Mouse (Mus musculus) kidney, adult 10 weeks (tissue): ENCODE data around the gene Gtf2h1. TPM values are rescaled to one million over a fixed set of nuclear protein-coding genes. Genes with fewer than 3 reads are reported as not detected.

Source experiments
- polyA plus RNA-seq: library from polyadenylated mRNA; stranded (reverse); fragments of 350-450 nt; fragmentation: Illumina TruSeq; extraction: RNeasy Lipid Tissue Mini Kit (QIAGEN cat#74804); gene quantifications from one replicate; pipeline ENCODE4 v1.2.3, GENCODE M21; 2014; ENCODE audit warnings: low read depth, low replicate concordance

Gtf2h1 gene
- polyA plus RNA-seq = 87.8 TPM

DNA sequence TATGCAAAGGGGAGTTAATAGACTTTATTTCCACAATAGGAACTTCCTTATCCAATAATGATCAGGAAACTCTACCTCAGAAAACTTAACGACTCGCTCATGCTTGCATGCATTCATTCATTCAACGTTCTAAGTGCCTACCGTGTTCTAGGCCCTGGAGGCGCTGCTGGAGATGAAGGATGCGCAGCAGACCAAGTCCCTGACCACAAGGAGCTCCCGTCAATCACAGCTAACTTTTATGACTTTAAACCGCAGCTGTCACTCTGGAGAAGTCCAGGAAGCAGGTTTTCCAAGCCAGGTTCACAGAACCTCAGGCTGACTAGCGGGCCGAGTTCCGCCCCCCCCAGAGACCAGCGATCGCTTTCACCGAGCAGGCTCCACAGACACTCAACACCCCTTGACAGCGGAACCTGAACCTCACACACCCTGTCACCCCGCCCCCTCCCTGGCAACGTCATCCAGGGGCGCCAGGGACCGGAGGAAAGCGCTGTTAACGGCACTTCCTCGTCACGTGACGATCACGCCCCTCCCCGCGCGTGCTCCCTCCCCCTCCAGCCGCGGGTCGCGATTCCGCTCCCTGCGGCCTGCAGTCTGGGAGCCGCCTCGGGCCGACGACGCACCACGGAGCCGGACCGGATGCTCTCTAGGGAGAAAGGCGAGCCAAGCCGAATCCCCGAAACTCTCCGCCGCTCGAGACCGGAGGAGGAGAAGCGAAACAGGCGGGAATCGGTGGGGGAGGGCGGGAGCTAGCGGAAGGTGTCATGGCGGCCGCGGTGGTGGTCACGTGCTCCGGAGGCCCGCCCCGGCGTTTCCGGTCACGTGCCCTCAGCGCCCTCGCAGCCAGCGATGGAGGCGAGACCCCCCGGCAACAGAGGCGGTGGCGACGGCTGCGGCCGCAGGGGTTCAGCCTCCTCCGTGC, at the start of gene Gtf2h1, which contains the start of gene Hps5:
Gene Gtf2h1, plus strand, starts transcription at position 817 of the 919 bp plus-strand sequence.
Gene Hps5, minus strand, starts transcription at position 778 of the 919 bp plus-strand sequence.

DNA sequence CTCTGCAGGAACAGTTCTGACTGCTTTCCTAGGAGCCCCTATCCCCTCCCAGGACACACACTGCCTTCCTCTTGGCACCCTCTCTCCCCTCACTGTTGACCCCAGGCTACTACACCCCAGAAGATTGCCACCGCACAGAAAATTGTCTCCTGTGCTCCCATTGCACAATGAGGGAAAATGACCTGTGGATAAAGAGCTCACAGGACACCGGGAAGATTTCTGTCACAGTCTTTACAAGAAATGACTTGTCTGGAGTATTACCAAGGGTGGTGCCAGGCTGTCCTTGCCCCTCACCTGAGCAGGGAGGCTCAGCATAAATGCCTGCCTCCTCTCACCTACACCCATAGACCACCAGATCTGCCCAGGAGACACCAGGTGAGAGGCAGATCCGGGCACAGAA, 44.4 kb upstream of the Gtf2h1 start, which contains the start of gene Saa2:
Gene Saa2, plus strand, starts transcription at position 301 of the 400 bp plus-strand sequence.

DNA sequence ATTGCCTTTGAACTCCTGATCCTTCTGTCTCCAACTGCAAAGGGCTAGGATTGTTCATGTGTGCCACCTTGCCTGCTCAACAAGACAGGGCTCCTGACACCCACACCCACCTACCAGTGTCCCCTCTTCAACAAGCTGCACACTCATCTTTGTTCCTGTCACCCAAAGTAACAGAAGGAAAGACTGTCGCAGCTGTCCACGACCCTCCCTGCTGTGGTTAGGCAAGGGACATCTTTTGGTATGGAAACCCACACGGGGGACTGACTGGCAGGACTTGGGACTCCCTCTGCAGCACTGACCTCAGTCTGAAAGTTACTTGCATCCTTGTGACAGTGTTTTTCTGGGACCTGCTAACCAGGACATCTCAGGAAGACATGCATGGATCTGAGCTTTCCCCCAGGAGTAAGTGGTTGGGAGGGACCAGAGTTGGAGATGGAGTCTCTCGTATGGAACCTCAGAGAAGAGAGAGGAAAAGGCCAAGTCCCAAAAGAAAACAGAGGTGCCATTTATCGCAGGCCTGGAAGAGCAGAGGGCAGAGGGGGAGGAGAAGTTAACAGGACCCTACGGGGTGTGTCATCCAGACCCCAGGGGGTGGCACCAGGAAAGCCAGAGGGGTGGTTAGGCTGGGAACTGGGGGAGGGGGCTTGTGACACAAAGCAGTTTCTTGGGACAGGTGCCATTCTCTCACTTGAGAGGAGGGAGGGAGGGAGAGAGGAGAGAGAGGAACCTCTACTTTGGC, 45.1 kb downstream of the Gtf2h1 start, which contains the start of gene Ldha:
Gene Ldha, plus strand, starts transcription at position 689 of the 739 bp plus-strand sequence.

DNA sequence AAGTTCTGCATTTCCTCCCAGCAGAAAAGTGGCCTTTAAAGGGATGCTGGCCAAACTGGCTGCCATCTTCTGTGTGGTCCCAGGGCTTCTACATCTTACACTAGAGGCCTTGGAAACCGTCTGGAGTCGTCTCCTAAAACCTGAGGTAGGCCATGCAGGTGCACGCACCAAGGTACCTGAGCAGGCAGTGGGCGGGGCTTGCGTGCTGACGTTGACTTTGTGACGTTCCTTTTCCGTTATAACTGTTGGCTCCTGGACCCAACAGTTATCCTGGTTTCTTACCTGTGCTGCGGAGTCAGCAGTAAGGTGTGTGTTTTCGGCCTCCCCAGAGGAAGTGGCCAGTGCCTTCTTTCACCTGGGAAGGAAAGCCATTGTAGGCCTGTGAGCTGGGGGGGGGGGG, 65.1 kb downstream of the Gtf2h1 start, which contains the start of gene Ldhc:
Gene Ldhc, plus strand, starts transcription at position 208 of the 400 bp plus-strand sequence.

Other genes starting within 250 kb of the Gtf2h1 start
- gene Sergef, start 156.3 kb upstream of the Gtf2h1 start, polyA plus RNA-seq = 2.2 TPM
- gene Tph1, start 123.6 kb upstream of the Gtf2h1 start, polyA plus RNA-seq = not detected
- 2.9 TPM for gene Saal1, start 85.4 kb upstream of the Gtf2h1 start, polyA plus RNA-seq
- not detected for gene Saa3, start 80.4 kb upstream of the Gtf2h1 start, polyA plus RNA-seq
- not detected for gene Saa4, start 63.5 kb upstream of the Gtf2h1 start, polyA plus RNA-seq
- gene Saa1, start 53.1 kb upstream of the Gtf2h1 start, polyA plus RNA-seq = not detected
- not detected for gene Saa2, start 44.3 kb upstream of the Gtf2h1 start, polyA plus RNA-seq
- gene Hps5, start within 50 bp of the Gtf2h1 start, polyA plus RNA-seq = 47.9 TPM
- gene Ldha, start 45.4 kb downstream of the Gtf2h1 start, polyA plus RNA-seq = 201 TPM
- not detected for gene Ldhc, start 65.1 kb downstream of the Gtf2h1 start, polyA plus RNA-seq
- 241 TPM for gene Tsg101, start 123.9 kb downstream of the Gtf2h1 start, polyA plus RNA-seq
- gene Uevld, start 162.4 kb downstream of the Gtf2h1 start, polyA plus RNA-seq = 21.9 TPM
- not detected for gene Gm9999, start 187.5 kb downstream of the Gtf2h1 start, polyA plus RNA-seq
- gene Spty2d1, start 212.3 kb downstream of the Gtf2h1 start, polyA plus RNA-seq = 35.4 TPM